Mouse (Mus musculus) liver, embryonic 14.5 days (tissue): Measurements from ENCODE around the gene Prr23a2. TPM values are rescaled to one million over a fixed set of nuclear protein-coding genes. Genes with fewer than 3 reads are reported as not detected.
"Not testable (repeated sequence)": the region's sequence is repeated elsewhere in the genome, so short reads cannot be mapped to it uniquely, and the experiment has no call there.

Experiments used
- ATAC-seq: fragments of 200-750 bp; cut with Nextera tagmentation; 2 replicates; pipeline ENCODE4 v1.8.0; 2017; ENCODE audit warnings: moderate number of reproducible peaks, mild to moderate bottlenecking, moderate library complexity; ENCODE audit not compliant: insufficient read depth
- DNase-seq, 3 experiments: peaks; one replicate each; pipeline ENCODE4 v3.0.0-alpha.2; 2012 to 2013; ENCODE audit warnings: low read depth in 3 of 3, low spot score in 3 of 3
- H3K27ac ChIP-seq: fragments of 300-500 bp; sonication (generic); 2 replicates; pipeline ENCODE4 v1.5.1; 2014; ENCODE audit warnings: moderate library complexity, mild to moderate bottlenecking, control low read depth, inconsistent platforms
- H3K27me3 ChIP-seq: fragments of 300-500 bp; sonication (generic); 2 replicates; pipeline ENCODE4 v1.6.1; 2014; ENCODE audit warnings: mild to moderate bottlenecking, low read length, moderate library complexity; ENCODE audit not compliant: control insufficient read depth, insufficient read depth
- H3K36me3 ChIP-seq: fragments of 300-500 bp; sonication (generic); replicated peaks from 2 replicates; pipeline ENCODE4 v1.6.1; 2014; ENCODE audit warnings: low read depth; ENCODE audit not compliant: control insufficient read depth, insufficient read depth
- H3K4me1 ChIP-seq, 2 experiments: fragments of 200-500 bp in 1 of 2; fragments of 300-500 bp in 1 of 2; sonication (generic) in 1 of 2; replicated peaks; 2 replicates each; pipeline ENCODE4 v1.6.1; 2012 to 2014; ENCODE audit warnings: antibody characterized with exemption in 1 of 2, inconsistent platforms in 1 of 2, low read length in 1 of 2; ENCODE audit not compliant: control insufficient read depth in 2 of 2, insufficient read depth in 2 of 2
- H3K4me2 ChIP-seq: fragments of 300-500 bp; sonication (generic); 2 replicates; pipeline ENCODE4 v1.6.1; 2014; ENCODE audit warnings: low read depth, mild to moderate bottlenecking, control low read depth, moderate library complexity
- H3K4me3 ChIP-seq, 2 experiments: fragments of 200-500 bp in 1 of 2; fragments of 300-500 bp in 1 of 2; sonication (generic) in 1 of 2; 2 replicates each; pipeline ENCODE4 v1.5.1; 2012 to 2014; ENCODE audit warnings: low read depth in 2 of 2, low read length in 2 of 2, mild to moderate bottlenecking in 2 of 2, control low read depth in 1 of 2, inconsistent platforms in 1 of 2, moderate library complexity in 1 of 2; ENCODE audit not compliant: insufficient read depth in 1 of 2
- H3K9ac ChIP-seq: fragments of 300-500 bp; sonication (generic); replicated peaks from 2 replicates; pipeline ENCODE4 v1.6.1; 2014; ENCODE audit warnings: mild to moderate bottlenecking, control low read depth, moderate library complexity
- H3K9me3 ChIP-seq: fragments of 300-500 bp; sonication (generic); 2 replicates; pipeline ENCODE4 v1.6.1; 2016; ENCODE audit warnings: low read length, mixed read lengths; ENCODE audit not compliant: control insufficient read depth
- CTCF ChIP-seq: IDR thresholded peaks from 2 replicates; pipeline ENCODE4 v1.5.1; 2016; ENCODE audit warnings: antibody characterized with exemption, low read depth, control low read depth
- EP300 ChIP-seq: IDR thresholded peaks from 2 replicates; pipeline ENCODE4 v1.6.1; 2016; ENCODE audit warnings: antibody characterized with exemption, low read depth
- WGBS: fragments of 180-500 bp; shearing (Covaris S2); extraction: QIAGEN DNeasy Blood & Tissue Kit; methylation state at CpG from one replicate; pipeline ENCODE4 v1.1.7; 2014; ENCODE audit not compliant: insufficient replicate concordance; 5-methylcytosine and 5-hydroxymethylcytosine counted together
- polyA plus RNA-seq, 2 experiments: library from polyadenylated mRNA; depleted of rRNA in 1 of 2; stranded (reverse) in 1 of 2; unstranded in 1 of 2; fragments of >200 nt; fragmentation: Nextera tagmentation in 1 of 2; extraction: Ambion mirVana in 1 of 2; gene quantifications; 2 replicates each; pipeline versions ENCODE4 v1.2.1 to v1.2.3; 2012 to 2014

Gene Prr23a2
- polyA plus RNA-seq (2012; rRNA removed) (not detected in 2 replicates), polyA plus RNA-seq (2014; fragmentation: Nextera tagmentation; extraction: Ambion mirVana) (not detected in 2 replicates)

- Histone ChIP-seq H3K36me3 (no peaks in the 10 kb centered on the region), H3K4me3 (no peak within 1 kb of the TSS), H3K9me3 (no peaks in the 10 kb centered on the region), H3K4me1 (no peaks in the 10 kb centered on the region), H3K27ac (no peak within 1 kb of the TSS), H3K27me3 (no peaks in the 10 kb centered on the region), H3K9ac (no peak within 1 kb of the TSS), H3K4me2 (no peak within 1 kb of the TSS)
- TF ChIP-seq CTCF (no peak), EP300 (no peak)
- ATAC-seq, result no peak
- no peak for DNase-seq
- WGBS, result 61% methylated on average over 18 of the region's 18 CpGs
Measured at GRCm38 (mm10) chr9:98856210-98856609, at the start of gene Prr23a2. Prr23a2 (plus strand) TSS chr9:98856494.

GRCm38 (mm10) chr9:98807631-98808030 lies 48.7 kb upstream of the Prr23a2 start:
- H3K9ac ChIP-seq, result no peak overlapping the region
- no peaks in the 10 kb centered on the region for H3K4me1 ChIP-seq
- no peak for ATAC-seq
- DNase-seq, result no peak
- no peaks in the 10 kb centered on the region for H3K36me3 ChIP-seq
- 58% methylated on average over 8 of the region's 8 CpGs for WGBS
- H3K4me3 ChIP-seq, result no peak overlapping the region
- no peak overlapping the region for H3K27ac ChIP-seq
- TF ChIP-seq EP300, result no peak
- no peak for TF ChIP-seq CTCF
- no peaks in the 10 kb centered on the region for H3K27me3 ChIP-seq
- H3K9me3 ChIP-seq, result no peaks in the 10 kb centered on the region
- no peak overlapping the region for H3K4me2 ChIP-seq

DNA sequence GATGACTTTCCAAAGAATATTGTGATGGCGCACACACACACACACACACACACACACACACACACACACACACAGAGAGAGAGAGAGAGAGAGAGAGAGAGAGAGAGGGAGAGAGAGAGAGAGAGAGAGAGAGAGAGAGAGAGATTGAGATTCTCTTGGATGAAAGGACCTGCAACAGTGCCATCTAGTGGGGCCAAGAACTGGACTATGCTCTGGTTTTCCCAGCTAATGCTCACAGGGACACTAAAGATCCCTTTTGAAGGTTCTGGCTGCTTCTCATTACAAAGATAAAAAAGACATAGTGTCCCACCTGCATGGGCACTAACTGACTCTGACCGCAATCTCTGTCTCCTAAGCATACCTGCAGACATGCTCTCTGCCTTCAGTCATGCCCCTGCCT lies 46.8 kb upstream of the Prr23a2 start:
- 35% methylated on average over 2 of the region's 2 CpGs for WGBS

DNA sequence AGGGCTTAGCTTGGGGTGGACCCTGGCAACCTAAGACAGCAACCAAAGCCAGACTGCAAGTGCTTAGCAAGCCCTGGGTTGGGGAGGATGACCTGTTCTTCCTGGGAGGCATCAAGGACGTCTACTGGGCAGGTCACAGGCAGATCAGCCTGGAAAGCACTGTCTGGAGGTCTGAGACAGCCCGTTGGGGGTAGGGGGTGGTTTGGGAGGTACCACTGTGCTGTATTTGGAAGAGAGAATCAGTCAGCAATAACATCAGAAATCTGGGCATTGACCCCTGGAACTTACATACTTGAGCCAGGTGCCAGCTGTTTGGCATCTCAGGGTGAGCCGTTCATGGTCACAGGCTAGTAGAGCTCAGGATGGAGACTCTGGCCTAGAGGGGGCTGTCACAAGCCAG lies 40.2 kb upstream of the Prr23a2 start:
- Histone ChIP-seq H3K9ac (no peak overlapping the region), H3K36me3 (no peaks in the 10 kb centered on the region), H3K27me3 (no peaks in the 10 kb centered on the region), H3K4me2 (no peak overlapping the region), H3K4me3 (no peak overlapping the region), H3K4me1 (no peaks in the 10 kb centered on the region), H3K27ac (no peak overlapping the region), H3K9me3 (no peaks in the 10 kb centered on the region)
- ATAC-seq, result no peak
- DNase-seq, result no peak
- TF ChIP-seq CTCF (no peak), EP300 (no peak)
- WGBS, result 58% methylated on average over 3 of the region's 3 CpGs

More for the DNA sequence above, 46.8 kb upstream of the Prr23a2 start:
- H3K36me3 ChIP-seq, H3K4me1 ChIP-seq, DNase-seq, H3K4me2 ChIP-seq, H3K9me3 ChIP-seq, H3K4me3 ChIP-seq, H3K9ac ChIP-seq, H3K27me3 ChIP-seq, H3K27ac ChIP-seq, ATAC-seq: not testable (repeated sequence)
- peak; percentile 37; the same call in 1 of the 2 replicates for TF ChIP-seq CTCF

- 66% methylated on average over 7 of the region's 7 CpGs for WGBS
- Histone ChIP-seq H3K27ac (no peak overlapping the region), H3K4me2 (no peak overlapping the region), H3K4me3 (no peak overlapping the region), H3K9ac (no peak overlapping the region), H3K4me1 (no peaks in the 10 kb centered on the region), H3K36me3 (no peaks in the 10 kb centered on the region), H3K9me3 (no peaks in the 10 kb centered on the region), H3K27me3 (no peaks in the 10 kb centered on the region)
- DNase-seq, result no peak
- no peak for ATAC-seq
- TF ChIP-seq EP300 (no peak), CTCF (no peak)
Measured at GRCm38 (mm10) chr9:98817592-98817991, 38.7 kb upstream of the Prr23a2 start.
